Mouse (Mus musculus) CH12.LX (cell line): ENCODE results near the gene Wbp11. TPM values are rescaled to one million over a fixed set of nuclear protein-coding genes. Genes with fewer than 3 reads are reported as not detected.

Experiments
- DNase-seq: peaks from one replicate; pipeline ENCODE4 v3.0.0-alpha.2; 2013; ENCODE audit errors: extremely low read depth
- H3K27ac ChIP-seq: 2 replicates; pipeline ENCODE4 v1.5.1; 2012; ENCODE audit warnings: low read depth, mild to moderate bottlenecking, control low read depth, moderate library complexity; ENCODE audit not compliant: insufficient read depth
- H3K27me3 ChIP-seq: replicated peaks from 2 replicates; pipeline ENCODE3; 2012; ENCODE audit warnings: inconsistent platforms
- H3K36me3 ChIP-seq, 2 experiments: replicated peaks in 1 of 2; 2 replicates each; pipeline versions ENCODE3 to v1.6.1; 2012; ENCODE audit warnings: inconsistent platforms in 1 of 2, low read length in 1 of 2, mild to moderate bottlenecking in 1 of 2, mixed read lengths in 1 of 2, moderate library complexity in 1 of 2; ENCODE audit not compliant: control insufficient read depth in 1 of 2, insufficient read depth in 1 of 2
- H3K4me1 ChIP-seq, 2 experiments: 2 replicates each; pipeline ENCODE4 v1.6.1; 2012; ENCODE audit warnings: inconsistent platforms in 1 of 2, moderate library complexity in 1 of 2; ENCODE audit not compliant: insufficient read depth in 2 of 2, control insufficient read depth in 1 of 2
- H3K4me2 ChIP-seq: 2 replicates; pipeline ENCODE4 v1.6.1; 2012; ENCODE audit warnings: low read depth, mild to moderate bottlenecking, control low read depth; ENCODE audit not compliant: poor library complexity, insufficient read depth, severe bottlenecking
- H3K4me3 ChIP-seq, 3 experiments: fragments of 150-350 bp in 1 of 3; sonication (generic) in 1 of 3; replicated peaks in 1 of 3; 2 replicates each; pipeline versions ENCODE3 to v1.5.1; 2011 to 2012; ENCODE audit warnings: low read depth in 2 of 3, low read length in 2 of 3, mild to moderate bottlenecking in 2 of 3, moderate library complexity in 2 of 3, control low read depth in 1 of 3, improper control_type of control experiment in 1 of 3, inconsistent platforms in 1 of 3, mixed read lengths in 1 of 3; ENCODE audit not compliant: poor library complexity in 1 of 3
- H3K79me2 ChIP-seq: replicated peaks from 2 replicates; pipeline ENCODE4 v1.6.1; 2012; ENCODE audit warnings: mild to moderate bottlenecking, moderate library complexity; ENCODE audit not compliant: control insufficient read depth, poor library complexity, insufficient read depth, severe bottlenecking; ENCODE audit errors: extremely low read depth
- H3K9ac ChIP-seq: 2 replicates; pipeline ENCODE4 v1.6.1; 2012; ENCODE audit warnings: low read depth, mild to moderate bottlenecking, control low read depth, moderate library complexity; ENCODE audit not compliant: insufficient read depth
- H3K9me3 ChIP-seq: replicated peaks from 2 replicates; pipeline ENCODE3; 2012; ENCODE audit warnings: low read length, inconsistent platforms, mixed read lengths
- CTCF ChIP-seq, 2 experiments: IDR thresholded peaks in 1 of 2; conservative IDR thresholded peaks in 1 of 2; 2 replicates each; pipeline ENCODE4 v1.5.1; 2011 to 2012; ENCODE audit warnings: low read depth in 2 of 2, low read length in 2 of 2, improper control_type of control experiment in 1 of 2, inconsistent platforms in 1 of 2, mild to moderate bottlenecking in 1 of 2, moderate library complexity in 1 of 2
- E2F4 ChIP-seq: IDR thresholded peaks from 2 replicates; pipeline ENCODE4 v1.6.1; 2011; ENCODE audit warnings: low read depth, low read length, improper control_type of control experiment; ENCODE audit not compliant: insufficient replicate concordance
- ETS1 ChIP-seq: conservative IDR thresholded peaks from 2 replicates; pipeline ENCODE4 v1.6.1; 2012; ENCODE audit warnings: low read depth, mild to moderate bottlenecking, inconsistent platforms, low read length, improper control_type of control experiment, moderate library complexity
- HCFC1 ChIP-seq: IDR thresholded peaks from 2 replicates; pipeline ENCODE4 v1.6.1; 2012; ENCODE audit warnings: low read depth, mild to moderate bottlenecking, inconsistent platforms, low read length, improper control_type of control experiment
- IRF4 ChIP-seq: IDR thresholded peaks from 2 replicates; pipeline ENCODE4 v1.6.1; 2014; ENCODE audit warnings: low read depth, mild to moderate bottlenecking, inconsistent platforms, low read length, improper control_type of control experiment
- MEF2A ChIP-seq: IDR thresholded peaks from 2 replicates; pipeline ENCODE4 v1.6.1; 2014; ENCODE audit warnings: low read depth, mild to moderate bottlenecking, inconsistent platforms, low read length, improper control_type of control experiment, borderline replicate concordance
- MXI1 ChIP-seq: IDR thresholded peaks from 2 replicates; pipeline ENCODE4 v1.6.1; 2011; ENCODE audit warnings: mild to moderate bottlenecking, low read depth, low read length, improper control_type of control experiment
- MYC ChIP-seq: IDR thresholded peaks from 2 replicates; pipeline ENCODE4 v1.6.1; 2011; ENCODE audit warnings: low read depth, mild to moderate bottlenecking, improper control_type of control experiment, low read length
- NELFE ChIP-seq: IDR thresholded peaks from 2 replicates; pipeline ENCODE4 v1.6.1; 2011; ENCODE audit warnings: low read depth, low read length, improper control_type of control experiment
- NRF1 ChIP-seq: IDR thresholded peaks from 2 replicates; pipeline ENCODE4 v1.6.1; 2014; ENCODE audit warnings: low read depth, mild to moderate bottlenecking, inconsistent platforms, low read length, improper control_type of control experiment, moderate library complexity
- PAX5 ChIP-seq: IDR thresholded peaks from 2 replicates; pipeline ENCODE4 v1.6.1; 2012; ENCODE audit warnings: low read length, inconsistent platforms, mixed read lengths
- POLR2AphosphoS2 ChIP-seq: IDR thresholded peaks from 2 replicates; pipeline ENCODE4 v1.6.1; 2011; ENCODE audit warnings: low read depth, low read length, improper control_type of control experiment
- RAD21 ChIP-seq: IDR thresholded peaks from 2 replicates; pipeline ENCODE4 v1.6.1; 2011; ENCODE audit warnings: low read depth, mild to moderate bottlenecking, low read length, improper control_type of control experiment, moderate library complexity
- RCOR1 ChIP-seq: conservative IDR thresholded peaks from 2 replicates; pipeline ENCODE4 v1.6.1; 2012; ENCODE audit warnings: low read depth, mild to moderate bottlenecking, inconsistent platforms, low read length, improper control_type of control experiment
- SIN3A ChIP-seq: IDR thresholded peaks from 2 replicates; pipeline ENCODE4 v1.6.1; 2012; ENCODE audit warnings: low read length, improper control_type of control experiment, inconsistent platforms
- TBP ChIP-seq: conservative IDR thresholded peaks from 2 replicates; pipeline ENCODE4 v1.6.1; 2011; ENCODE audit warnings: low read depth, low read length, improper control_type of control experiment
- USF1 ChIP-seq: IDR thresholded peaks from 2 replicates; pipeline ENCODE4 v1.6.1; 2014; ENCODE audit warnings: low read depth, mild to moderate bottlenecking, inconsistent platforms, low read length, improper control_type of control experiment
- USF2 ChIP-seq: conservative IDR thresholded peaks from 2 replicates; pipeline ENCODE4 v1.6.1; 2011; ENCODE audit warnings: low read depth, low read length, improper control_type of control experiment
- ZNF384 ChIP-seq: IDR thresholded peaks from 2 replicates; pipeline ENCODE4 v1.6.1; 2012; ENCODE audit warnings: low read depth, low read length, improper control_type of control experiment, inconsistent platforms
- dilution Hi-C: fragments of 300-500 bp; cut with MboI; formaldehyde crosslinking; loops from 2 replicates; pipeline ENCODE4 v1.14.3; 2020; ENCODE audit warnings: low sequenced_read_pairs; ENCODE audit not compliant: extremely low pct_unique_long_range_greater_than_20kb, extremely low pct_ligation_motif_present
- in situ Hi-C: fragments of 300-500 bp; cut with MboI; formaldehyde crosslinking; loops from 3 replicates; pipeline ENCODE4 v1.14.3; 2019; ENCODE audit warnings: low sequenced_read_pairs, low pct_ligation_motif_present, low pct_unique_long_range_greater_than_20kb, mixed read lengths
- polyA plus RNA-seq: library from polyadenylated mRNA; unstranded; fragments of >175 nt; gene quantifications from 2 replicates; pipeline ENCODE4 v1.2.1, GENCODE M21; 2012; ENCODE audit warnings: low read depth; ENCODE audit not compliant: insufficient read length
- total RNA-seq, 2 experiments: library from RNA; depleted of rRNA; stranded (reverse); fragments of 300-350 nt in 1 of 2; fragments of >200 nt in 1 of 2; gene quantifications; 2 replicates each; pipeline ENCODE4 v1.2.3; 2012 to 2014

Wbp11 gene
- total and polyA plus RNA-seq, 3 experiments: 27.7 to 189 (median 51.3) TPM

DNA sequence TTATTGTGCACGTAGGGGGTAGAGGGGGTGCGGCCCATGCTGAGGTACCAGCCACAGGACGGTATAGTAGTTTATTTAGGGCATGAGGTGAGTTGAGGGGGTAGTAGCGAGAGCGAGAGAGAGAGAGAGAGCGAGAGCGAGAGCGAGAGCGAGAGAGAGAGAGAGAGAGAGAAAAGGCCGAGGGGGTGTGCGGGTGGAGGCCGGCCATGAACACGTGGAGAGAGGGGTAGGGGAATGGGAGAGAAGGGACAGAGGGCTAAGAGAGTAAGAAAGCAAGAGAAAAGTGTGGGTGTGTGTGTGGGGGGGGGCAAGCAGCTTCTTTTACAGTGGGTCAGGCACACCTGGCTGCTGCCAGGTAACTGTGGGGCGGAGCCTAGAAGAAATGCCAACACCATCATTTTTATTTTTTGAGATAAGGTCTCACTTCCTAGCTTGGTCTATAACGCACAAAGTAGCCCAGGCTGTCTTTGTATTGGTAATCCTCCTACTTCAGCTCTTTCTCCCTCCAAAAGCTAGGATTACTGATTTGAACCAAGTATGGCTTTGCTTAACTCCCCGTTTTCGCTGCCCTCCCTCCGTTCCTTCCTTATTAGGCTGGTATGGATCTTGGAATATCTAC lies 20.5 kb downstream of the Wbp11 start:
- Histone ChIP-seq H3K27me3 (no peaks in the 10 kb centered on the region), H3K9ac (no peak overlapping the region; the same call in 1 of the 2 replicates), H3K36me3 (peaks cover 9 to 21% of the 10 kb centered on the region in 2 experiments), H3K4me1 (peaks cover 6 to 59% of the 10 kb centered on the region in 2 experiments), H3K9me3 (no peaks in the 10 kb centered on the region), H3K79me2 (peaks cover 30% of the 10 kb centered on the region), H3K4me2 (peak overlapping the region; percentile 19; the same call in 1 of the 2 replicates), H3K27ac (no peak overlapping the region), H3K4me3 (peak overlapping the region; percentile 19 to 90 (median 53))
- dilution Hi-C loops (no loop called here), in situ Hi-C loops (no loop called here)
- no peak for TF ChIP-seq HCFC1
- TF ChIP-seq RCOR1: no peak
- no peak for TF ChIP-seq IRF4
- TF ChIP-seq MYC: no peak
- TF ChIP-seq SIN3A: no peak
- TF ChIP-seq MXI1: no peak
- TF ChIP-seq CTCF (conservative IDR thresholded peaks at IDR 0.05 in 1 of 2, IDR thresholded peaks at IDR 0.05 in 1 of 2; ENCODE audit: low read depth in 2 of 2, low read length in 2 of 2): no peak
- no peak for TF ChIP-seq E2F4
- no peak for TF ChIP-seq RAD21
- no peak for TF ChIP-seq POLR2AphosphoS2
- TF ChIP-seq NRF1: no peak
- no peak for TF ChIP-seq USF1
- TF ChIP-seq ZNF384: no peak
- TF ChIP-seq ETS1: no peak
- no peak for DNase-seq

DNA sequence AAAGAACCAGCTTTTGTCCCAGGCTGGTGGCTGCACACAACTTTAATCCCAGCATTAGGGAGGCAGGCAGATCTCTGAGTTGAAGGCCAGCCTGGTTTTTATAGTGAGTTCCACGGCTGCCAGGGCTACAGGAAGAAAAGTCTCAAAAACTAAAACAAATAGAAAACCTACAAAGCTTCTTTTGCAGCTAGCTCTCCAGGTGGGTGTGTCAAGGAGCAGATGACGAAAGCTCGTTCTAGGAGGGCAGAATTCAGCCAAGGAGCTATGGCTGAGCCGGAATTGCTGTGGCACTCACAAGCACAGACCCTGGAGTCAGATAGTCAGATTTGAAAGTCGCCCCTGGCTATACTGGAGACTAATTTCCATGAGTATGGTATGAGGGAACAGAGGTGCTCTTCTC lies 21.2 kb downstream of the Wbp11 start:
- DNase-seq: no peak
- Histone ChIP-seq H3K27ac (no peak overlapping the region), H3K4me1 (peaks cover 6 to 54% of the 10 kb centered on the region in 2 experiments), H3K9me3 (no peaks in the 10 kb centered on the region), H3K4me2 (no peak overlapping the region), H3K4me3 (no peak overlapping the region), H3K36me3 (peaks cover 4 to 14% of the 10 kb centered on the region in 2 experiments)
- dilution Hi-C loops: no loop called here
- in situ Hi-C loops: no loop called here
- no peak for TF ChIP-seq PAX5
- no peak for TF ChIP-seq NELFE
- TF ChIP-seq USF2: no peak
- TF ChIP-seq TBP: no peak
- no peak for TF ChIP-seq MYC
- TF ChIP-seq RAD21: no peak
- TF ChIP-seq MEF2A: no peak
- no peak for TF ChIP-seq ETS1
- TF ChIP-seq, all 38 proteins: peak for 0
- H3K9ac ChIP-seq: no peak overlapping the region
- peaks cover 30% of the 10 kb centered on the region for H3K79me2 ChIP-seq
- no peaks in the 10 kb centered on the region for H3K27me3 ChIP-seq
